Mouse (Mus musculus) megakaryocyte, embryonic 14.5 days (primary cell): ENCODE measurements around the gene Gm8369. TPM values are rescaled to one million over a fixed set of nuclear protein-coding genes. Genes with fewer than 3 reads are reported as not detected.
"Not testable (repeated sequence)": the region's sequence is repeated elsewhere in the genome, so short reads cannot be mapped to it uniquely, and the experiment has no call there.

Experiments used
- H3K27me3 ChIP-seq: replicated peaks from 2 replicates; pipeline ENCODE3; 2012; ENCODE audit warnings: inconsistent platforms
- H3K36me3 ChIP-seq: replicated peaks from 2 replicates; pipeline ENCODE3; 2012; ENCODE audit warnings: low read length, inconsistent platforms, mixed read lengths
- H3K4me1 ChIP-seq: 2 replicates; pipeline ENCODE4 v1.6.1; 2012; ENCODE audit warnings: inconsistent platforms
- H3K4me3 ChIP-seq: replicated peaks from 2 replicates; pipeline ENCODE3; 2012; ENCODE audit warnings: moderate library complexity, mild to moderate bottlenecking, inconsistent platforms
- H3K9me3 ChIP-seq: 2 replicates; pipeline ENCODE4 v1.6.1; 2012; ENCODE audit warnings: inconsistent platforms
- FLI1 ChIP-seq: IDR thresholded peaks from 2 replicates; pipeline ENCODE4 v1.6.1; 2012; ENCODE audit warnings: low read length, inconsistent platforms, mixed read lengths
- GATA1 ChIP-seq: IDR thresholded peaks from 3 replicates; pipeline ENCODE4 v1.6.1; 2012; ENCODE audit warnings: mixed read lengths, low read length, inconsistent platforms, borderline replicate concordance
- polyA plus RNA-seq: library from polyadenylated mRNA; stranded (reverse); fragments of >175 nt; gene quantifications from 2 replicates; pipeline ENCODE4 v1.2.3, GENCODE M21; 2012; ENCODE audit warnings: low replicate concordance; ENCODE audit not compliant: insufficient read depth

Gm8369 gene
- polyA plus RNA-seq, 1 experiment: 0.17 TPM

- Histone ChIP-seq H3K4me3 (no peak overlapping the region), H3K36me3 (no peaks in the 10 kb centered on the region), H3K4me1 (no peaks in the 10 kb centered on the region), H3K9me3 (no peaks in the 10 kb centered on the region), H3K27me3 (no peaks in the 10 kb centered on the region)
- TF ChIP-seq GATA1 (no peak), FLI1 (no peak)
Measured at GRCm38 (mm10) chr19:11547911-11548310, 62.2 kb downstream of the Gm8369 start.

- TF ChIP-seq GATA1 (no peak), FLI1 (no peak)
Measured at GRCm38 (mm10) chr19:11554726-11555125, 69.0 kb downstream of the Gm8369 start.

GRCm38 (mm10) chr19:11559560-11559959 lies 73.8 kb downstream of the Gm8369 start:
- not testable (repeated sequence) for H3K27me3 ChIP-seq, H3K4me1 ChIP-seq, H3K9me3 ChIP-seq, H3K4me3 ChIP-seq, H3K36me3 ChIP-seq

More at GRCm38 (mm10) chr19:11554726-11555125, 69.0 kb downstream of the Gm8369 start:
- Histone ChIP-seq H3K27me3 (no peaks in the 10 kb centered on the region), H3K36me3 (no peaks in the 10 kb centered on the region), H3K4me1 (no peaks in the 10 kb centered on the region), H3K9me3 (no peaks in the 10 kb centered on the region), H3K4me3 (no peak overlapping the region)

Other genes starting within 250 kb of the Gm8369 start
- gene Ms4a1, start 219.7 kb upstream of the Gm8369 start, polyA plus RNA-seq: not detected in 2 replicates
- gene Ms4a5, start 202.1 kb upstream of the Gm8369 start, polyA plus RNA-seq: not detected in 2 replicates
- gene Ms4a14, start 171.5 kb upstream of the Gm8369 start, polyA plus RNA-seq: 0.16 TPM in 1 of 2 replicates, not detected in the other
- gene Ms4a7, start 149.8 kb upstream of the Gm8369 start, polyA plus RNA-seq: 0.45 and 34.8 TPM in 2 replicates
- 1.2 TPM in 1 of 2 replicates, not detected in the other for gene Ms4a4a, start 110.4 kb upstream of the Gm8369 start, polyA plus RNA-seq
- gene Ms4a4c, start 81.2 kb upstream of the Gm8369 start, polyA plus RNA-seq: 1.8 TPM in 1 of 2 replicates, not detected in the other
- 0.38 TPM in 1 of 2 replicates, not detected in the other for gene Ms4a4b, start 42.4 kb upstream of the Gm8369 start, polyA plus RNA-seq
- 4.0 TPM in 1 of 2 replicates, not detected in the other for gene Ms4a6c, start 16.6 kb upstream of the Gm8369 start, polyA plus RNA-seq
- 0.72 TPM in 1 of 2 replicates, not detected in the other for gene Ms4a6b, start 30.6 kb downstream of the Gm8369 start, polyA plus RNA-seq
- not detected in 2 replicates for gene Ms4a4d, start 50.9 kb downstream of the Gm8369 start, polyA plus RNA-seq
- 2.4 TPM in 1 of 2 replicates, not detected in the other for gene Ms4a6d, start 118.9 kb downstream of the Gm8369 start, polyA plus RNA-seq
- gene Ms4a2, start 137.8 kb downstream of the Gm8369 start, polyA plus RNA-seq: 0.35 TPM in 1 of 2 replicates, not detected in the other
- gene Ms4a3, start 154.9 kb downstream of the Gm8369 start, polyA plus RNA-seq: 0.74 and 1.9 TPM in 2 replicates
- not detected in 2 replicates for gene Oosp2, start 174.6 kb downstream of the Gm8369 start, polyA plus RNA-seq
- not detected in 2 replicates for gene Oosp1, start 205.2 kb downstream of the Gm8369 start, polyA plus RNA-seq
- gene Oosp3, start 211.1 kb downstream of the Gm8369 start, polyA plus RNA-seq: not detected in 2 replicates